Mouse (Mus musculus) ES-Bruce4 (cell line): Measurements from ENCODE around the gene 1700003F12Rik.

Experiments used
- CTCF ChIP-seq: IDR thresholded peaks from one replicate; pipeline ENCODE4 v1.8.1; 2011; ENCODE audit warnings: low read depth, low read length
- EP300 ChIP-seq: IDR thresholded peaks from 2 replicates; pipeline ENCODE4 v1.6.1; 2011; ENCODE audit warnings: low read depth, low read length; ENCODE audit not compliant: insufficient read depth
- POLR2A ChIP-seq: IDR thresholded peaks from one replicate; pipeline ENCODE4 v1.8.1; 2011; ENCODE audit warnings: low read length; ENCODE audit not compliant: insufficient read depth

- no peak for TF ChIP-seq CTCF
- no peak for TF ChIP-seq POLR2A
- no peak for TF ChIP-seq EP300
Observed at GRCm38 (mm10) chr2:154566641-154567040, 19.8 kb downstream of the 1700003F12Rik start.
